Mouse (Mus musculus) stomach, postnatal 0 days (tissue): ENCODE data around the gene Atxn1. TPM values are rescaled to one million over a fixed set of nuclear protein-coding genes. Genes with fewer than 3 reads are reported as not detected.

Experiments used
- ATAC-seq: fragments of 200-750 bp; cut with Nextera tagmentation; 2 replicates; pipeline ENCODE4 v1.8.0; 2017; ENCODE audit not compliant: low FRiP score, low TSS enrichment
- DNase-seq: peaks from one replicate; pipeline ENCODE4 v3.0.0-alpha.2; 2016; ENCODE audit warnings: low spot score
- H3K27ac ChIP-seq: fragments of 300-500 bp; sonication (generic); replicated peaks from 2 replicates; pipeline ENCODE4 v1.5.1; 2014; ENCODE audit warnings: mild to moderate bottlenecking, control low read depth
- H3K27me3 ChIP-seq: fragments of 300-500 bp; sonication (generic); 2 replicates; pipeline ENCODE4 v1.6.1; 2014; ENCODE audit warnings: low read length; ENCODE audit not compliant: control insufficient read depth, insufficient read depth
- H3K36me3 ChIP-seq: fragments of 300-500 bp; sonication (generic); 2 replicates; pipeline ENCODE4 v1.6.1; 2014; ENCODE audit warnings: low read length, mixed read lengths; ENCODE audit not compliant: control insufficient read depth, insufficient read depth
- H3K4me1 ChIP-seq: fragments of 300-500 bp; sonication (generic); replicated peaks from 2 replicates; pipeline ENCODE4 v1.6.1; 2014; ENCODE audit warnings: antibody characterized with exemption; ENCODE audit not compliant: control insufficient read depth, insufficient read depth
- H3K4me2 ChIP-seq: fragments of 300-500 bp; sonication (generic); replicated peaks from 2 replicates; pipeline ENCODE4 v1.6.1; 2014; ENCODE audit warnings: low read depth, mild to moderate bottlenecking, control low read depth, moderate library complexity
- H3K4me3 ChIP-seq: fragments of 300-500 bp; sonication (generic); 2 replicates; pipeline ENCODE4 v1.5.1; 2014; ENCODE audit warnings: low read depth, low read length, control low read depth
- H3K9ac ChIP-seq: fragments of 300-500 bp; sonication (generic); 2 replicates; pipeline ENCODE4 v1.6.1; 2014; ENCODE audit warnings: mild to moderate bottlenecking, low read length, control low read depth, mixed read lengths
- H3K9me3 ChIP-seq: fragments of 300-500 bp; sonication (generic); 2 replicates; pipeline ENCODE4 v1.6.1; 2016; ENCODE audit warnings: low read length; ENCODE audit not compliant: control insufficient read depth
- CTCF ChIP-seq: IDR thresholded peaks from 2 replicates; pipeline ENCODE4 v1.5.1; 2016; ENCODE audit warnings: antibody characterized with exemption, low read depth, mild to moderate bottlenecking, moderate library complexity
- EP300 ChIP-seq: optimal IDR thresholded peaks from 2 replicates; pipeline ENCODE3; 2016; ENCODE audit warnings: antibody characterized with exemption
- WGBS: fragments of 180-500 bp; shearing (Covaris S2); extraction: QIAGEN DNeasy Blood & Tissue Kit; methylation state at CpG from one replicate; pipeline ENCODE4 v1.1.7; 2014; 5-methylcytosine and 5-hydroxymethylcytosine counted together
- polyA plus RNA-seq: library from polyadenylated mRNA; unstranded; fragments of >200 nt; fragmentation: Nextera tagmentation; extraction: Ambion mirVana; gene quantifications from 2 replicates; pipeline ENCODE4 v1.2.1, GENCODE M21; 2015

The Atxn1 gene
- polyA plus RNA-seq, 1 experiment from 2014 or later = 7.0 TPM

- DNase-seq = peak; percentile 41
- Histone ChIP-seq H3K27ac (no peak overlapping the region), H3K36me3 (no peaks in the 10 kb centered on the region; the same call in 1 of the 2 replicates), H3K4me1 (no peaks in the 10 kb centered on the region), H3K4me2 (no peak overlapping the region), H3K4me3 (no peak overlapping the region), H3K27me3 (no peaks in the 10 kb centered on the region), H3K9ac (no peak overlapping the region), H3K9me3 (no peaks in the 10 kb centered on the region)
- peak; percentile 86 for ATAC-seq
- TF ChIP-seq CTCF = no peak
- no peak for TF ChIP-seq EP300
- 57% methylated on average over 12 of the region's 12 CpGs for WGBS
These were observed 269.8 kb downstream of the Atxn1 start for GRCm38 (mm10) chr13:45694921-45695437.

- DNase-seq = no peak
- 92% methylated on average over 9 of the region's 9 CpGs for WGBS
- peak; percentile 45 for TF ChIP-seq CTCF
- no peak for TF ChIP-seq EP300
- no peaks in the 10 kb centered on the region for H3K4me1 ChIP-seq
- ATAC-seq = no peak
- H3K9ac ChIP-seq = no peak overlapping the region
- no peak overlapping the region for H3K4me3 ChIP-seq
- H3K27ac ChIP-seq = no peak overlapping the region
- no peaks in the 10 kb centered on the region; the same call in 1 of the 2 replicates for H3K36me3 ChIP-seq
- no peak overlapping the region for H3K4me2 ChIP-seq
- H3K9me3 ChIP-seq = no peaks in the 10 kb centered on the region
- no peaks in the 10 kb centered on the region for H3K27me3 ChIP-seq
These were observed 270.9 kb downstream of the Atxn1 start for GRCm38 (mm10) chr13:45693953-45694352.

GRCm38 (mm10) chr13:45693534-45693933, 271.3 kb downstream of the Atxn1 start:
- no peak overlapping the region for H3K4me3 ChIP-seq
- H3K27ac ChIP-seq = no peak overlapping the region
- no peaks in the 10 kb centered on the region for H3K27me3 ChIP-seq
- TF ChIP-seq EP300 = no peak
- TF ChIP-seq CTCF = no peak; the same call in 1 of the 2 replicates
- WGBS = 69% methylated on average over 11 of the region's 11 CpGs
- no peak overlapping the region for H3K9ac ChIP-seq
- DNase-seq (no peak), ATAC-seq (no peak)
- no peaks in the 10 kb centered on the region for H3K4me1 ChIP-seq
- no peak overlapping the region for H3K4me2 ChIP-seq
- H3K36me3 ChIP-seq = no peaks in the 10 kb centered on the region; the same call in 1 of the 2 replicates
- no peaks in the 10 kb centered on the region for H3K9me3 ChIP-seq

- Histone ChIP-seq H3K27me3 (no peaks in the 10 kb centered on the region), H3K36me3 (no peaks in the 10 kb centered on the region; the same call in 1 of the 2 replicates), H3K9ac (no peak overlapping the region), H3K9me3 (no peaks in the 10 kb centered on the region), H3K4me3 (no peak overlapping the region), H3K4me1 (no peaks in the 10 kb centered on the region), H3K4me2 (no peak overlapping the region), H3K27ac (no peak overlapping the region)
- WGBS = 70% methylated on average over 4 of the region's 4 CpGs
- ATAC-seq (no peak), DNase-seq (no peak)
- TF ChIP-seq CTCF = no peak
- TF ChIP-seq EP300 = no peak
These were observed 271.7 kb downstream of the Atxn1 start for GRCm38 (mm10) chr13:45693126-45693525.

- no peak overlapping the region for H3K4me2 ChIP-seq
- WGBS = 36% methylated on average over 9 of the region's 9 CpGs
- no peaks in the 10 kb centered on the region for H3K4me1 ChIP-seq
- no peak overlapping the region for H3K27ac ChIP-seq
- DNase-seq (peak; percentile 17), ATAC-seq (no peak)
- H3K9me3 ChIP-seq = no peaks in the 10 kb centered on the region
- no peak overlapping the region for H3K4me3 ChIP-seq
- TF ChIP-seq CTCF (no peak), EP300 (no peak)
- no peaks in the 10 kb centered on the region for H3K27me3 ChIP-seq
- H3K9ac ChIP-seq = no peak overlapping the region
- no peaks in the 10 kb centered on the region; the same call in 1 of the 2 replicates for H3K36me3 ChIP-seq
These were observed 272.4 kb downstream of the Atxn1 start for GRCm38 (mm10) chr13:45692440-45692839.

- no peak for TF ChIP-seq EP300
- TF ChIP-seq CTCF = no peak
- H3K9ac ChIP-seq = no peak overlapping the region
- H3K4me3 ChIP-seq = no peak overlapping the region
- no peaks in the 10 kb centered on the region for H3K9me3 ChIP-seq
- no peaks in the 10 kb centered on the region for H3K4me1 ChIP-seq
- H3K27ac ChIP-seq = no peak overlapping the region
- DNase-seq (no peak), ATAC-seq (no peak)
- H3K27me3 ChIP-seq = no peaks in the 10 kb centered on the region
- no peak overlapping the region for H3K4me2 ChIP-seq
- H3K36me3 ChIP-seq = no peaks in the 10 kb centered on the region
- WGBS = 70% methylated on average over 1 of the region's 1 CpGs
These were observed 274.4 kb downstream of the Atxn1 start for GRCm38 (mm10) chr13:45690426-45690825.
